Mouse (Mus musculus): ENCODE measurements around the gene Baiap2l1. TPM values are rescaled to one million over a fixed set of nuclear protein-coding genes. Genes with fewer than 3 reads are reported as not detected.

The Baiap2l1 gene
- polyA plus RNA-seq (2021; fragmentation: Nextera tagmentation), result 0.33 and 0.34 TPM in 2 replicates
- long read RNA-seq, experiment 1, partial matches to known transcripts, result 0 of 1 reads
- long read RNA-seq, experiment 1, other reads (novel, unspliced or antisense), result 0 of 1 reads
- long read RNA-seq, experiment 2, partial matches to known transcripts, result 0 of 1 reads
- long read RNA-seq, experiment 2, other reads (novel, unspliced or antisense), result 0 of 1 reads

DNA sequence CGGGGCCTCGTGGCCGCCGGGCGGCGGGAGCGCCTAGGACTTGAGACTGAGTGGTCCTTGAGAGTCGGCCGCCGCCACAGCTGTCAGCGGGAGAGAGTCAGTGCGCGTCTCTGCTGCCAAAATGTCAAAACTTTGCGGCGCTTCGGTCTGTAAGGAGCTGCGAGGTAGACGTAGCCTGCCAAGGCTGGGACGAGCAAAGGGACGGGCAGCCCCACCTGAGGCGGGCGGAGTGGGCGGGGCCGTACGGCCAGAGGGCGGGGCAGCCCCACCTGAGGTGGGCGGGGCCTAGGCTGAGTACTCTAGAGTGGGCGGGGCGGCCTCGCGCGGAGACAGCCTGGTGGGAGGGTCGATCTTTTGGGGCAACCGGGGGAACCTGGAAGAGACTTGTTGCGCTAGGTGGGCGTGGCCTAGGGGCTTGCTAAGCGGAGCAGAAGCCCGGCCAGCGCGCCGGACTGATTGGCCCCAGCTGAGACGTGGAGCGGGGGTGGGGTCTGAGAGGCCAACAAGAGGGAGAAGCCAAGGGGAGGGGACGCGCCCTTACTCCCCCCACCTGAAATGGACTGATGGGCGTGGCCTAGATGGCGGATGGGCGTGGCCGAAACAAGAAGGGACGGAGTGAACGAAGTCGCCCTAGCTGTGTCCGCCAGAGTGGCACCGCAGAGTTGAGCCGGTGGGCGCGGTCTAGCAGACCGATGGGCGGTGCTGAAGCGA lies at the start of gene Baiap2l1:
TSS of gene Baiap2l1 (minus strand) at position 232 of the 711 bp plus-strand sequence.

DNA sequence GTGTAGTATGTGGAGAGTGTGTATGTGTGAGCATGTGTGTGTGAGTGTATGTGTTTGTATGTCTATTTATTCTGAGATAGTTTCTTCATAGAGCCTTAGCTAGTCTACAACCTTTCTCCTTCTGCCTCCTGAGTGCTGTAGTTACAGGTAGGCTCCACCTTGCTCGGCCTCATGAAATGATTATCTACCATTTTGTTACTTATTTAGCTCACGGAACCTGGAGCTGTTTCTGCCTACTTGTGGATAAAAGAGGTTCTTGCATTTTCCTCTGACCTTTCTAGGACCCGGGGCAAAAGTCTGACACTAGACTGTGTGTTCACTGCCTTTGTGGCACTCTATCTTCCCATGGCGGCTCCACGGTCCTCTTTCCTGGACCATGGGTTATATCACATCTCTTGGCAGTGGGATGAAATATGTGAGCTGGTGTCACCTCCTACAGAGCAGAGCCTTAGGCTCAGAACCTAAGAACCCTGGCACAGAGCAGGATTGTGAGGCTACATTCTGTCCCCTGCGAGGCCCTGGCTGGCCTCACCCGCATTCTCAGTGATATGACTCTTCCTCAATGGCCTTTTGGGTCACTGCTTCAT lies 113.9 kb downstream of the Baiap2l1 start, which contains the start of gene Bri3:
TSS of gene Bri3 (plus strand) at position 537 of the 587 bp plus-strand sequence.

GRCm38 (mm10) chr5:144223503-144223862 lies 134.4 kb downstream of the Baiap2l1 start, which contains the start of gene Tecpr1:
TSS of gene Tecpr1 (minus strand) at chr5:144223615.

Other genes starting within 250 kb of the Baiap2l1 start
- not detected in 2 replicates for gene Bhlha15, start 167.8 kb downstream of the Baiap2l1 start, polyA plus RNA-seq (2021; fragmentation: Nextera tagmentation)
- 25.5 and 32.1 TPM in 2 replicates for gene Tecpr1, start 134.5 kb downstream of the Baiap2l1 start, polyA plus RNA-seq (2021; fragmentation: Nextera tagmentation)
- 16.0 and 248 TPM in 2 replicates for gene Bri3, start 113.7 kb downstream of the Baiap2l1 start, polyA plus RNA-seq (2021; fragmentation: Nextera tagmentation)
- 5.9 and 14.9 TPM in 2 replicates for gene Nptx2, start 187.8 kb upstream of the Baiap2l1 start, polyA plus RNA-seq (2021; fragmentation: Nextera tagmentation)

Data from left cerebral cortex, adult 6 months (tissue).